Mouse (Mus musculus) stomach, embryonic 16.5 days (tissue): ENCODE measurements around the gene Kptn. TPM values are rescaled to one million over a fixed set of nuclear protein-coding genes. Genes with fewer than 3 reads are reported as not detected.

Experiments
- ATAC-seq: fragments of 200-750 bp; cut with Nextera tagmentation; 2 replicates; pipeline ENCODE4 v1.8.0; 2017; ENCODE audit warnings: moderate number of reproducible peaks, moderate TSS enrichment; ENCODE audit not compliant: insufficient read depth, low FRiP score
- H3K27ac ChIP-seq: fragments of 300-500 bp; sonication (generic); 2 replicates; pipeline ENCODE4 v1.5.1; 2014; ENCODE audit warnings: low read length
- H3K27me3 ChIP-seq: fragments of 300-500 bp; sonication (generic); 2 replicates; pipeline ENCODE4 v1.6.1; 2014; ENCODE audit warnings: low read length, control low read depth, mixed read lengths; ENCODE audit not compliant: control insufficient read depth, insufficient read depth
- H3K36me3 ChIP-seq: fragments of 300-500 bp; sonication (generic); 2 replicates; pipeline ENCODE4 v1.6.1; 2014; ENCODE audit warnings: low read length; ENCODE audit not compliant: control insufficient read depth, insufficient read depth
- H3K4me1 ChIP-seq: fragments of 300-500 bp; sonication (generic); 2 replicates; pipeline ENCODE4 v1.6.1; 2014; ENCODE audit warnings: low read length, control low read depth, mixed read lengths; ENCODE audit not compliant: control insufficient read depth, insufficient read depth
- H3K4me2 ChIP-seq: fragments of 300-500 bp; sonication (generic); 2 replicates; pipeline ENCODE4 v1.6.1; 2014; ENCODE audit warnings: low read depth, low read length, mixed read lengths
- H3K4me3 ChIP-seq: fragments of 300-500 bp; sonication (generic); replicated peaks from 2 replicates; pipeline ENCODE4 v1.5.1; 2014; ENCODE audit warnings: mild to moderate bottlenecking, low read length
- H3K9ac ChIP-seq: fragments of 300-500 bp; sonication (generic); 2 replicates; pipeline ENCODE4 v1.6.1; 2014; ENCODE audit warnings: low read length
- H3K9me3 ChIP-seq: fragments of 300-500 bp; sonication (generic); replicated peaks from 2 replicates; pipeline ENCODE4 v1.6.1; 2016; ENCODE audit warnings: low read length, control low read depth; ENCODE audit not compliant: control insufficient read depth
- WGBS: fragments of 180-500 bp; shearing (Covaris S2); extraction: QIAGEN DNeasy Blood & Tissue Kit; methylation state at CpG from one replicate; pipeline ENCODE4 v1.1.7; 2014; 5-methylcytosine and 5-hydroxymethylcytosine counted together
- polyA plus RNA-seq: library from polyadenylated mRNA; unstranded; fragments of >200 nt; fragmentation: Nextera tagmentation; extraction: Ambion mirVana; gene quantifications from 2 replicates; pipeline ENCODE4 v1.2.1, GENCODE M21; 2015

Gene Kptn
- polyA plus RNA-seq, 1 experiment from 2014 or later = 27.2 TPM

DNA sequence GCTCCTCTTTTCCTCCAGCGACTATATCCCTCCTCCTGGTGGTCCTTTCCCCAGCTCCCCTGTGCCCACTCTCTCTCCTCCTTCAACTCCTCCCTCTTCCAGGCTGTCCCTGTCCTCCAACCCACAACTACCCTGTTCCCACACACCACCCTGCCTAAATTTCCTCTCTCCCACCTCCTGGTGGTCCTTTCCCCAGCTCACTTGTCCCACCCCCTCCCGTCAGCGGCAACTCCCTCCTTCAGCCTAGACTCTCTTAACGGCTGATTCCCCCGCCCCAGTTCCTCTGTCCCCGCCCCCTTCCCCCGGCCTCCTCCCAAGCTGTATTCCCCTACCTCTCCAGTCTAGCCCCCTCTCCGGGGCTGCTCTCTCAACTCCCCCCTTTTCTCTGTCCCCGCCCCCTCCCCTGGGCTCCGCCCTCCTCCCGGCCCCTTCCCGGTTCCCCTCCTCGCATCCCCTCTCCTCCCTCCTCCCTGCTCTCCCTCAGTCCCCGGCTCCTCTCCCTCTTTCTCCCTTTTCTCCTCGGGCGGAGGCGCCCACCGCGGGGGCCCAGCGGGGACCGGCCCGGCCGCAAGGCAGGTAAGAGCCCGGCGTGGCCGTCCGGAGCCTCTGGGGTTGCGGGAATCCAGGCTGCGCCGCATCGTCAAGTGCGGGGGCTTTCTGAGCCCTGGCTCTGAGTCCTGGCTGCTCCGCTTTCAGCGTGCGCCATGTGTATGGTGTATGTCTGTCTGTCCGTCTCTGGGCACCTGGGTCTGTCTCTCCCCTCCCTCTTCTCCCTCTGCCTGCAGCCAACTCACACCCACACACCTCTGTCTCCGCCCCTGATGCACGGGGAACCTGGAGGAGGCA is 10.4 kb downstream of the Kptn start:
- WGBS = 2% methylated on average over 36 of the region's 38 CpGs
- Histone ChIP-seq H3K27me3 (no peaks in the 10 kb centered on the region), H3K4me1 (peaks cover 31% of the 10 kb centered on the region), H3K4me3 (peak overlapping the region; percentile 61), H3K27ac (peak overlapping the region; percentile 69), H3K9me3 (no peaks in the 10 kb centered on the region), H3K36me3 (no peaks in the 10 kb centered on the region), H3K9ac (peak overlapping the region; percentile 81), H3K4me2 (peak overlapping the region; percentile 83)
- peak; percentile 88 for ATAC-seq

DNA sequence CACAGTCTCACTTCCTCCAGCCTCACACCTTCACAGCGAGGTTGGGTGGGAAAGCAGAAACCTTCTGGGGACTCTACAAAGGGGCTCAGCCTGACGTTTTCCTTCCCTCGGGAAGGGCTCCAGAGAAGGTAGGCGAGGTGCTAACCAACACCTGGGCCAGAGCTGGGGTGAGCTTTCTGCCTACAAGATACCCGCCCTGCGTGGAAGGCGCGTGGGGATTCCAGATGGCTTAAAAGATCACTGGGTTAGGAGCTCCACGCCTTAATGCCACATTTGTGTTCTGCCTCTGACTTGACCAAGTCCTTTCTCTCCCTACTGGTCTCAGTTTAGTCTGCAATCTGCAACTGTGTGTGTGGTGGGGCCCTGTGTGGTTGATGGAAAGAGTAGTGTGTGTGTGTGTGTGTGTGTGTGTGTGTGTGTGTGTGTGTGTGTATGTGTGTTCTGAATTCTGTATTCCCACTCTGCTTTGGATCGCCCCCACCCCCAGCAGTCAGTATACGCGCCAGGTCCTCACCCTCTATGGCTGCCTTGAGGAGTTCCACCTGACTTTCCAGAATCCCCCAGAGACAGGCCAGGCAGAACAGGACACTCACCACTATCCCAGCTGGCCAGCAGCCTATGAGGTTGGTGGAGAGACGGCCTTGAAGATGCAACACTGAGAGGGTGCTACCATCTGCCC is 11.4 kb downstream of the Kptn start:
- H3K27ac ChIP-seq = 0 out of 2 replicates have a peak overlapping the region, but pooled peaks have one; percentile 2
- WGBS = 24% methylated on average over 13 of the region's 13 CpGs
- ATAC-seq = no peak

DNA sequence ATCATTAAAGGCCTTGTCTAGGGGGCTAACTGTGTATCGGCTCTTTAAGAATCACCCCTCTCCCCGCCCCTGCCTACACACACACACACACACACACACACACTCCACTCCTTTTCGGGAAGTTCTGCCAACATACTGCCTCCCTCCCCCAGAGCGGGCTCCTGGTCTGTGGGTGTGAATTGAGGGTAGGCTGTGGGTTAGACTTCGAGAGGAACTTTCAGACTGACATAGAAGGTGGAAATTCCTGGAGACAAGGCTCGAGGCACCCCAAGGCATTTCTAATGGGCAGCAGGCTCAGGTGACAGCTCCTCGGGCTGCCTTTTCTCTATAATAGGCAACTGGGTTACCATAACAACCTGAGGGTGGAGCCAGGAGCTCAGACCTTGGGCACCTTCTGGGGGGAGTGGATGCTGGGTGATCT is 12.5 kb downstream of the Kptn start:
- H3K4me1 ChIP-seq = peaks cover 31% of the 10 kb centered on the region
- ATAC-seq = no peak
- 7% methylated on average over 7 of the region's 7 CpGs for WGBS
- peak overlapping the region; percentile 14; the same call in 1 of the 2 replicates for H3K4me2 ChIP-seq
- H3K27me3 ChIP-seq = no peaks in the 10 kb centered on the region
- no peaks in the 10 kb centered on the region for H3K36me3 ChIP-seq
- no peak overlapping the region for H3K4me3 ChIP-seq
- H3K27ac ChIP-seq = no peak overlapping the region
- 0 out of 2 replicates have a peak overlapping the region, but pooled peaks have one; percentile 8 for H3K9ac ChIP-seq
- H3K9me3 ChIP-seq = no peaks in the 10 kb centered on the region

More for the DNA sequence above, 11.4 kb downstream of the Kptn start:
- no peaks in the 10 kb centered on the region for H3K9me3 ChIP-seq
- peak overlapping the region; percentile 83 for H3K4me2 ChIP-seq
- peaks cover 31% of the 10 kb centered on the region for H3K4me1 ChIP-seq
- H3K4me3 ChIP-seq = peak overlapping the region; percentile 61
- peak overlapping the region; percentile 81; the same call in 1 of the 2 replicates for H3K9ac ChIP-seq
- no peaks in the 10 kb centered on the region for H3K27me3 ChIP-seq
- no peaks in the 10 kb centered on the region for H3K36me3 ChIP-seq

DNA sequence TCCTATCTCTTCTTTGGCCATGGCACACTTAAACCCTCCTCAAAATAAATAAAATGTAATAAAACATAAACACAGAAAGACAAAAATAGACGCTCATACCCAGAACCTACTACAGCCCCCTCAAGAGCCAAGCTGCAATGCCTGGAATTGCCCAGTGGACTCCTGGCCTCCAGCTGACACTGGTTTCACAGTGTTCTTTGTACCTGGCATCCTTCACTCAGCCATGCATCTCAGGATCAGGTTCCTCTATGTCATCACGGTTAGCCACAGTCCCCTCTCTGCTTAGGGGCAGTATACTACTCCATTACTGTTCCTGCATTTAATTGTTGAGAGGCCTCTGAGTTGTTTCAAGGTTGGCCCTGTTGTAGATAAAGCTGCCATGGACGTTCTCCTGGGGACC is 13.2 kb downstream of the Kptn start:
- 57% methylated on average over 3 of the region's 3 CpGs for WGBS
- Histone ChIP-seq H3K4me2 (no peak overlapping the region), H3K9me3 (no peaks in the 10 kb centered on the region), H3K4me3 (no peak overlapping the region), H3K27me3 (no peaks in the 10 kb centered on the region), H3K36me3 (no peaks in the 10 kb centered on the region), H3K9ac (no peak overlapping the region), H3K4me1 (peaks cover 31% of the 10 kb centered on the region), H3K27ac (no peak overlapping the region)
- no peak for ATAC-seq

DNA sequence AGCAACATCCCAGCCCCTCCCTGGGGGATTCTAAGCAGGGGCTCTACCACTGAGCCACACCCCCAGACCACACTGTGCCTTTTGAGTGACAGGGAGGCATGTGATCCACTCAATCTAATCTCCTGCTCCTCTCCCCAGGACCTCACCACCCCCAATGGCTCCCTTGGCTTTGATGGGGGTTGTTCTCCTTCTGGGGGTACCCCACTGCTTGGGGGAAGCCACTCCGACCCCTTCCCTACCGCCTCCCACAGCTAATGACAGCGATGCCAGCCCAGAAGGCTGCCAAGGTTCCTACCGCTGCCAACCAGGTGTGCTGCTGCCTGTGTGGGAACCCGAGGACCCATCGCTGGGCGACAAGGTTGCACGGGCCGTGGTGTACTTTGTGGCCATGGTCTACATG is 14.0 kb downstream of the Kptn start:
- Histone ChIP-seq H3K4me1 (peaks cover 31% of the 10 kb centered on the region), H3K27ac (no peak overlapping the region), H3K4me2 (no peak overlapping the region), H3K4me3 (no peak overlapping the region), H3K27me3 (no peaks in the 10 kb centered on the region), H3K9ac (no peak overlapping the region), H3K9me3 (no peaks in the 10 kb centered on the region), H3K36me3 (no peaks in the 10 kb centered on the region)
- no peak for ATAC-seq
- 89% methylated on average over 9 of the region's 9 CpGs for WGBS

DNA sequence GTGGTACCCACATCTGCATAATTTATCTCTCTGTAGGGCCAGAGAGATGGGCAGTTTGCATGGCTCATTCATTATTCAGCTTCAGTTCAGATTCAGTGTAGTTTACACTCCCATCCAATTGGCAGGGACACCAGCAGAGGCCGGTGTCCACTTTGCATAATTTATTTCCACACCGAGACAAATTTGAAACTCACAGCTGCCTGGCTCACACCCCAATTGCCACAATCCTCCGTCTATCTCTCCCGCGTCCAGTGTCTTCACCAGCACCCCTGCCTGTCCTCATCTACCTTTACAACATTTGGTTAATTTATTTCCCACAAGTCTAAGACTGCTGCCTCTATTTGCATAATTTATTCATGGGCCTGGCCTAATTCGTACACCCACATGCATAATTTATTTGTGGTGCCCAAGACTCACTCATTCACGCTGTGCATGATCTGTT is 15.3 kb downstream of the Kptn start:
- no peaks in the 10 kb centered on the region for H3K36me3 ChIP-seq

DNA sequence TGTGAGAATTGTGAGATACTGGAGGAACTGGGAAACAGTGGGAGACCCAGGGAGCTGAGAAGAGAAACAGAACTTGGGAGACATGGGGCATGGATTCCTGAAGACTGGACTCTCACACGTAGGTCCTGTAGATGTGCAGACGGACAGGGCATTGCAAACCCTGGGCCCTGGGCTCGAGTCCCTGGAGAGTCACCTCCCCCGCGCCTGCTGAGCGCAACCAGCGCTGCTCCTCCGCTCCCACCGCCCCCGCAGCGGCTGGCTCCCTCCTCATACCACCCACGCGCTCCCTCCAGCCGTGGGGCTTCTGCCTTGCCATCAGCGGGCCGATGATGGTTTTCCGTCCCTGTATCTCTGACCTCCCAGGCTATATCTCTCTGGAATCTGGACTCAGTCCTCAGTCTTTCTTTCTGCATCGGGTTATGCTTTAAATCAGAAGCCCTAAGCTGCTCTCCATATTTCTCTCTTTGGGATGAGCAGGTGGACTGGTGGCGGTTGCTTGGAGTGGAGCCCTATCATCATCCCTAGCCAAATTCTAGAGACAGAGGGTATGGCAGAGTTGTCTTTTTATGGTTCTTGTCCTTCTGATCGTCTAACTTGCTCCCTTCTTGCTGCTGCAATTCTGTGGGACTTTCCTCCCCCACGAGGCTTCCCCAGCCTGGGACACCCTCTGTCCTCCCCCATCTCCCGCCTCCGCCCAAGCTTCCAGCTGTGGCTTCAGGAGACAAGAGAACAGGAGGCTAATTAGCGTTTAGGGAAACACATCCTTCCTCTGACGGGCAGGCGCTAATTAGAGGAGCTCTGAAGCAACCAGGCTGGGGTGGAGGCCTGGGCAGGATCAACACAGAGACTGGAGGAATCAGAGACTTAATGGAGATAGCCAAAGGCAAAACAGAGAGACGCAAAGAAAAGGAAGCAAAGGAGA is 27.1 kb downstream of the Kptn start:
- no peaks in the 10 kb centered on the region for H3K27me3 ChIP-seq
- no peaks in the 10 kb centered on the region for H3K9me3 ChIP-seq
- no peak for ATAC-seq
- no peak overlapping the region for H3K27ac ChIP-seq
- WGBS = 32% methylated on average over 27 of the region's 27 CpGs
- no peak overlapping the region for H3K4me3 ChIP-seq
- H3K4me1 ChIP-seq = no peaks in the 10 kb centered on the region
- H3K36me3 ChIP-seq = no peaks in the 10 kb centered on the region
- no peak overlapping the region for H3K9ac ChIP-seq
- no peak overlapping the region for H3K4me2 ChIP-seq

More for the DNA sequence above, 15.3 kb downstream of the Kptn start:
- Histone ChIP-seq H3K4me1 (peaks cover 23% of the 10 kb centered on the region), H3K9me3 (no peaks in the 10 kb centered on the region), H3K27me3 (no peaks in the 10 kb centered on the region), H3K9ac (no peak overlapping the region), H3K4me2 (no peak overlapping the region), H3K4me3 (no peak overlapping the region), H3K27ac (no peak overlapping the region)
- 65% methylated on average over 7 of the region's 7 CpGs for WGBS
- ATAC-seq = no peak

DNA sequence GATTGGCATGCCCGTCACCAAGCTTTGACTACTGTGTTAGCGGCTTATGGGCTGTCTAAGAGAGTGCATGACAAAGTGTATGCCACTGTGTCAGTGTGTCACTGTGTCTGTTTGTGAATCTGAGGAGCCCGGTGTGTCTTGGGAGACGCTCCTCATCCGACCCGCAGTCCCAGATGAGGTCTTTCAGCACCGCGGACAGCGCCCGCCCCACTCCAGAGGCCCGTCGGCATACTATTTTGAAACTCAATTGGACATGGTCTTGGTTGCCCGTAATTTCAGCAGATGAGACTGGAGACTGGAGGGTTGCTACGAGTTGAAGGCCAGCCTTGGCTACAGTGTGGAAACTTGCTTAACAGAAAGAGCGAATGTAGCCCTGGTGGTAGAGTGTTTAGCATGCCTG is 27.9 kb downstream of the Kptn start:
- no peak overlapping the region for H3K9ac ChIP-seq
- no peaks in the 10 kb centered on the region for H3K4me1 ChIP-seq
- no peaks in the 10 kb centered on the region for H3K27me3 ChIP-seq
- no peak overlapping the region for H3K4me2 ChIP-seq
- ATAC-seq = no peak
- no peak overlapping the region for H3K4me3 ChIP-seq
- no peak overlapping the region for H3K27ac ChIP-seq
- no peaks in the 10 kb centered on the region for H3K36me3 ChIP-seq
- 14% methylated on average over 15 of the region's 15 CpGs for WGBS
- H3K9me3 ChIP-seq = no peaks in the 10 kb centered on the region
